Mouse (Mus musculus): ENCODE measurements around the gene BC030870.

BC030870 gene

DNA sequence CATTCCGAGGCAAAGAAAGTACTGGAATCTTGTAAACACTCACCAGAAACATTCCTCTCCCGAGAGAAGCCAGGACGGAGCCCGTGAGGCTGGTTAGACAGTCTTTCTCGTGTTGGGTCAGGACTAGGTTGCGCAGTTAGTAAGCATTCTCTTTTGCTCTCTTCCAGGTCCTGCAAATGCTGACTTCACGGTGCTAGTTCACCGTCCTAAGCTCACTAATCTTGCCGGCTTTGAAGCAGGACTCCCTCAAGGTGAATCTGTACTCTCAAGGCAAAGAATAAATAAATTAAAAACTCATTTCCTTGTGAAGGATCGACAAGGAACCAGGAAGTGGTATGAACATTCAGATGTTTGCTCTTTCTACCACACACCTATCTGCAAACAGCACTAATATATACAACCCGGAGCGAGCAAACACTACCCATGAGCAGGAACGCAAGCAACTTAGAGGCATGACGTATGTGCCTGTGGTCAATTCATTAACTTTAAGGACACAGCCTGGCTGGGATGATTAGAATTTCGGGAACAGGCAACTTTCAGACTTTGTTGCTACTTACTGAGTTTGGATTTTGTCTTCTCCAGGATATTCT, at the start of gene BC030870:
BC030870 (minus strand) TSS at position 365 of the 590 bp plus-strand sequence.
- DNase-seq: no peak

DNA sequence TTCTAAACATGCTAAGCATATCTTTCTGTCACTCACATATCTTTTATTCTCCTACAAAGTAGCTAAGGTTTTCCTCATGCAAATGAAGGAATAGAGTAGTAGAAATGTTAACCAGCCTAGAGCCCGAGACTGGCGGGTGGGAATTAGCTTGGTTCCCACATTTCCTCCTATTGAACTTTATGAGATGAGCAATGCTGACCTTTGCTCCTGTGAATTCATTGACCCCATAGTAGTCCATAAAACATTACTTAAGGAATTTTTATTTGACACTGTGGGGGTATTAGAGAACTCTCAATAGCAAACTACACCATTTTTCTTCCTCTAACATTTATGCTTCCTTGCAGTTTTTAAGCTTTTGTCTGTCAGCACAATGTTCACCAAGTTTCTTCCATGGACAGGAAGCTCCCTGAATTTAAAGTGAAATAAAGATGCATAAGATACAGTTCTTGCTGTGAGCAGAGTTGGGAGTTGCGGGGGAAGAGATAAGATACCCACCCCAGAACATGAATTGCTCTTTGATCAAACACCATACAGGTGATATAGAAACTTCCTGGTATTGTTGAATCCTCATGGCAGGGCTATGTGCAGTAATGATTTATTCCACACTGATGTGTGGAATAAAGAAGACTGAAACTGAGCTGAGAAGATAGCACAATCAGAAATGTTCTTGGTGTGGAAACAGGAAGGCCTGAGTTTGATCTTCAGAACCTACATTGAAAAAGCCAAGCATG, 45.5 kb upstream of the BC030870 start:
- DNase-seq: no peak

DNA sequence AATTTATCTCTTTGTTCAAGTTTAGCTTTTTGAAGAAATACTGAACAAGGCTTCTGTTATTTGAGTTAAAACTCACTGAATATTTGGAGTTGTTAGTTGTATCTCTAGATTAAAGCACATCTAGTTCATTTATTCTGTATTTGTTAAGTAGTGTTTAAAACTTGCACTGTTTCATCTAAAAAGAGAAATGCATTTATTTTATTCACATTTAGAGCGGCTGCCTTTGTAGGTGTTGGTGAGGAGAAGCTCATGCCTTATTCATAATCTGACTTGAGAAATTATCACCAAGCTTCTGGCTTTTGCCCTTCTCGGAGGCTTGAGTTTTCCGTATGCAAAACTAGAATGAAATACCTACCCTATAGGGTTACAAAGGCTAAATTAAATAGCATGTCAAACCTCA, 39.8 kb upstream of the BC030870 start:
- DNase-seq: no peak

DNA sequence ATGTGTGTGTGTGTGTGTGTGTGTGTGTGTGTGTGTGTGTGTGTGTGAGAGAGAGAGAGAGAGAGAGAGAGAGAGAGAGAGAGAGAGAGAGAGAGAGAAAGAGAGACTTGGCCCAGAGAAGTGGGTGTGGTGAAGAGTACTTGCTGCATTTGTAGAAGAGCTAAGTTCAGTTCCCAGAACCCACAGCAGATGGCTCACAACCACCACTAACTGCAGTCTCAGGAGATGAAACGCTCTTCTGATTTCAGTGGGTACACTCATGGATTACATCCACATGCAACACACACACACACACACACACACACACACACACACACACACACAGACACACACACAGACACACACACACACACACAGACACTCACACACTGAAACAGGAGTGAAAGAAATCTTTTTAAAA, 31.3 kb upstream of the BC030870 start:
- peak; percentile 57 for DNase-seq

DNA sequence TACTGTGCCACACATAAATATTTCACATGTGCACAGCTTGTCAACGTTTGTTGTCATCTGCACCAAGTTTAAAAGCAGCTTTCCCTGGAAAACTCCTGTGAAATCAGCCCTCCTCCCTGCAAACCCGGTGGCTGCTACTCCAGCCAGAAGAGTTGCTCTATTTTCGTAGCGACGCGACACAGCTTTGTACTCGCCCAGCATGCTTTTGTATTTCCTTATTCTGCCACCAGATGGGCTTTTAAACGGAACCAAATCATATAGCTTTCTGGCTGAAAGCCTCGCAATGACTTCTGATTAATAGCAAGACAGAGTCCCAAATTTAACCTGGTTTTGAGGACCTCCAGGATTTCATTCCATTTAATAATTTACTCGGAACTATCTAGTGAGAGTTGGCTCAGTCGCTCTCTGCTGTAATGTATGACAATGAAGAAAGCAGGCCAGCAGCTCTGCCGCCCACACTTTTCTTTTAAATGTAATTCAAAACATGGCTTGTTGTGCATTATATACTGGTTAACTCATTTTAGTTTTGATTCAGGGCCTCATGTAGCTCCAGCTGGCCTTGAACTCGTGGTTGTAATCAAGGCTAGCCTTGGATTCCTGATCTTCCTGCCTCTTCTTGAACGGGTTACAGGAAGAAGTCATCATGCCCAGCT, 29.9 kb upstream of the BC030870 start:
- peak; percentile 26 for DNase-seq

DNA sequence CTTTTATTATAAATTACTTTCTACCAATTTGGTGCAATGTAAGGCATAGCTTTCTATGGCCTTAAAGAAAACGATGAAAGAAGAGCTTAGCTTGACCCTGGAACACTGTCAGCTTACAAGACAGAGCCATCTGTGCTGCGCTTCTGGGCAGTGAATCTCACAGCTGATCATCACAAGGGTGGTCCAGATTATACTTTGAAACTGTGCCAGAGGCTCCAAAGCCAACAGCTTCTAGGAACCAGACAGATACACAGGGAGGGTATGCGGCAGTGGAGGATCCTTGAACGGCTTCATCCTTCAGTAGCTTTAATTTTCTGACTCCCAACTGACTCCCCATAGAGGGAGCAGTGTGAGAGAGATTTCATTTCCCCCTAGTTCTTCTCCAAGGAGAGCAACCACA, 28.5 kb upstream of the BC030870 start:
- DNase-seq: no peak

DNA sequence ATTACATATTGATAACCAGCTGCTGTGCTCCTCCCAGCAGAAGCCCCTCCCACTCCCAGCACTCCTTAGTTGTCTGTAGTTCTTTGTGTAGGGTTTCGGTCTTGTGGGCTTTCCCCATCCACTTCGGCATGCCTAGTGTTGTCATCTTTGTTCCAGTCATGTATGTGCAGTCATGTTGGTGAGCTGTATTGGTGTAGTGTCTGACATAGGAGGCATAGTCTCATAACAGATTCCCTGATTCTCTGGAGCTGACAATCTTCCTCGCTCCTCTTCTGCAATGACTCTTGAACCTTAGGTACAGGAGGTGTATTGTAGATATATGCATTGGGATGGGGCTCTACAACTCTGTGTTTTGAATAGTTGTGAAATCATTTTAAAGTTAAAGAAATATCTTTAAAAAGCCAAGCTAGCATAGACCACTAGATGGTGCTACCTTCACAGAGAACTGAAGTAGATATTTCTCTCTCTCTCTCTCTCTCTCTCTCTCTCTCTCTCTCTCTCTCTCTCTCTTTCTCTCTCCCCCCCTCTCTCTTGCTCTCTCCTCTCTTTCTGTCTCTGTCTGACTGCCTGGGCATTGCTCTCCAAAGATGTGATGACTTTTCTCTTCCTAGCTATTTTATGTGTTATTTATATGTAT, 9.6 kb upstream of the BC030870 start:
- no peak for DNase-seq

DNA sequence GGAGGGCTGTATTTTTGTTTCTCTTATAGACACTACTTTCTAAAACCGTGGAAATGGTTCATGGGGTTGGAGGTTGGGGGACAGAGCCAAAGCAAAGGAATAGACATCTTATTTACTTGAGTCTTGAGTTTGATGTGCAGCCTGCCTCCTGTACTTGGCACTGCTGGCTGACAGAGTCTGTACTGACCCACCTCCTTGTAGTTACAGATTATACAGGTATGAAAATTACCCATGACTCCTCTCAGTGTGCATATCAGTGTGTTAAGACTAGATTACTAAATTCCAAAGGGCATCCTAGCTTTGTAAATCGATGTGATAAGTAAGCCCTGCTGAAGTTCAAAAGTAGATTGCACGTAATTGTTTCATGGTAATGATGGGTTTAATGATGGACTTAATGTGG, 2.9 kb downstream of the BC030870 start:
- no peak for DNase-seq

DNA sequence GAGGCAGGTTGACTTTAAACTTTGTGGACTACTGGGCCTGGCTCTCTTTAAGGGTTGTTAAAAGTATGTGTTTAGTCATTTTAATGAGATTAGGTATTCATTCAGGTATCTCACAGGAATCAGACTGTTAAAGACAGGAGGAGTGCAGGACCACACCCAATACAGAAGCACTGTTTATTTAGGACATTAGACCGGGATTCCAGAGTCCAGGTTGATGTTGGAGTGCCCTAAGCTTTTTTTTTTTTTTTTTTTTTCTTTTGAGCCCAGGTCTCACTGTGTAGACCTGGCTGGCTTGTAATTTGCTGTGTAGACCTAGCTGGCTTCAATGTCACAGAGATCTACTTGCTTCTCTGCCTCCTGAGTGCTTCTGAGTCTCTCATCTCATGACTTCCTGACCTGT, 3.3 kb downstream of the BC030870 start:
- no peak for DNase-seq

DNA sequence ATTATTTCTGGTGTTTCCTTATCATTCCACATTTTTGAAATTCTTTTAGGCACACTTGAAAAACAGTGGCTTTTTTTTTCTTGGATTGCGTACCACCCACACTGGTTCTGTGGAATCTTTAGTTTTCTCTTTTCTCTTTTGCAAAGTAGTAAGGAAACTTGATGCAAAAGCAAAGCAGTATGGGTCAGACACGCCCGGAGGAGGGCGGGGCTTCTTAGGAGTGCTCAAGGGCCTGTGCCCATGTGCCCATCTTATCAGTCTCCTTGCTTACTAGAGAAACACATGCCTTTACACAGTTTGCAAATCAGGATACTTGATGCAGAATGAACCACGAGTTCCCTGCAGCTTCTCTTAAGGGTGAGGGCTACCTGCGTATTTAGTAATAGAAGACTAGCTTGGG, 17.3 kb downstream of the BC030870 start:
- DNase-seq: no peak

DNA sequence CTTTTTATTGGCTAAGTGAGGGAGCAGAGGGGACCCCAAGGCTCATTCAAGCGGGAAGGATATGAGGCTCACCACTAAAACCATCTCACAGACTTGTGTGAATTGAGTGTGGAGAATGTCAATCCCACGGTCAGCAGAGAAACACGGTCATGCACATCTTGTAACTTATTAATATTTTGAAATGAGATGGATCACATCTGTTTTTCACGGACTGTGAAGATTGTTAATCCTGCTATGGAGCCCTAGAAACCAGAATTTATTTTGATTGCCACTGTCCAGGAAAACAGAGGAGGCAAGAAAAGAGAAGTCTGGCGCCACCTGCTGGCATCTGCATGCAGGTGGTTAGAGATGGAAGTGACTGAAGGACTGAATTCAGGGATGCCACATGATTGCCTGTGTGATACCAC, 19.1 kb downstream of the BC030870 start:
- DNase-seq: peak; percentile 56

DNA sequence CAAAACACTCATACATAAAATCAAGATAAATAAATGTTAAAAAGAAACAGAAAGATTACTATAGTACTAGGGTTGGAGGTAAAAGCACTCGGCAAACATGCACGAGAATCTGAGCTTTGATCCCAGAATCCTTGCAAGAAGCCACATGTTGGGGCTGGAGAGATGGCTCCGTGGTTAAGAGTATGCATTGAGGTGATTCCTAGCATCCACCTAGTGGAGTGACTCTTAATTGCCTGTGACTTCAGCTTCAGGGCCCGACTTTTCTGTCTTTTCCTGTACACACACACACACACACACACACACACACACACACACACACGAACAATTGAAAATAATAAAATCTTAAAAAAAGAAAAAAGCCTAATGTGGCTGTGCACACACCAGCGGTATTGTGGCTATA, 20.4 kb downstream of the BC030870 start:
- DNase-seq: no peak

DNA sequence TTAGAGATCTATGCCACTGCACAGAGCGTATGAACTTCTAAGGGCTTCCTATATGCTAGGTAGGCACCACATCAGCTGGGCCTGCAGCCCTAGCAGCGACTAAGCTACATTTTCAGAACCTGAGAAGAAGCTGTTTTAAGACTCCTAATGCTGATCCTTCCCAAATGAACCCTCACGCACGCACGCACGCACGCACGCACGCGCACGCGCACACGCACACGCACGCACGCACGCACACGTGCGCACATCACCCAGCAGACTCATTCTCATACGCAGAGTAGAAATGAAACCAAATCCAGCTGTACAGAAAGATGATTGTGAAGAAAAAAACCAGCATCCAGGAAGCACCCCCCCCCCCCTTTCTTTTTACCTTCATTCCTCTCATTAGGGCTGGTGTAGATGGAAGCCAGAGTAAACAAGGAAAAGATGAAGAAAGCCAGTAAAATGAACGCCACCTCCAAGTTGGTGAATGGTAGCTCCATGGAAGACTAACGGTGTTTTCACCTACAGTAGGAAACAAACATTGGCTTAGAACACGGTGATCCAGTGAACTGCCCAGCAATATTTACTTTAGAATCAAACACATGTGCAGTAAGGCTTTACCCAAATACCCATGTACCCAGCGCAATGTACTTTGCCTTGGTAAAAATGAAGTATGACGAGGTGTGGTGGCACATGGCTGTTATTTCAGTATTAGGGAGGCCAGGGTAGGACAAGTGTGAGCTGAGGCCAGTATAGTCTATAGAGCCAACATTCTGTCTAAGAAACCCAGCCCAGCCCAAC, 21.2 kb downstream of the BC030870 start:
- DNase-seq: no peak

DNA sequence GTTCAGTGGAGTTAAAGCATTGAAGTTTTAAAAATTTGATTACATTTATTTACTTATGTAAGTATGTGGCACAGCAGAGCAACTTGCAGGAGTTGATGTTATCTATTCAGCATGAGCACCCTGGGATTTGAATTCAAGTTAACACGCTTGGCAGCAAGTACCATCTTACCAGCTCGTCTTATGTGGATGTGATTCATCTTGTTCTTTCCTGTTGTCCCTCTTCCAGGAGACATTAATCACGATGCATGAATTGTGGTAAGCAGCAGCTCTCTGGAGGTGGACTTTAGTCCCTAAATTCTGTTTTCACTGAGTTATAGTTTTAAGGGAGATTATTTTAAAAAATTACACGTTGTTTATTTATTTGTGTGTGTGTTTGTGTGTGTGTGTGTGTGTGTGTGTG, 25.3 kb downstream of the BC030870 start:
- peak; percentile 6 for DNase-seq

DNA sequence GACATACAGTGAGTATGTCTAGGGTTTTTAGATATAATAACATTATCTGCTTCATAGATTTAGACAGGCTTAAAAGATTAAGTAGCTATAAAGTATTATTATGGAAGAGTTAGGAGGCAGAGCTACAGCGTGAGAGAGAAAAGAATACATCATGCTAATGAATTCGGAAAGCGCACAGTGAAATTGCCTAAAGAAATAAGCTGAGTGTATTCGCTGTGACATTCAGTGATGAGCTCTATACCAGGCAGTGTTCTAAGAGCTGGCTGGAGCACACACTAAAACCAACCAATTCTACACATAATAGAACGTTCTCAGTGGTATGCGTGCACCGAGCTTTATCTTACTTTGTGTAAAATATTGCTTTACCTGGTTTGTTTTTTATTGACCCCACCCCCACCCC, 25.7 kb downstream of the BC030870 start:
- DNase-seq: no peak

DNA sequence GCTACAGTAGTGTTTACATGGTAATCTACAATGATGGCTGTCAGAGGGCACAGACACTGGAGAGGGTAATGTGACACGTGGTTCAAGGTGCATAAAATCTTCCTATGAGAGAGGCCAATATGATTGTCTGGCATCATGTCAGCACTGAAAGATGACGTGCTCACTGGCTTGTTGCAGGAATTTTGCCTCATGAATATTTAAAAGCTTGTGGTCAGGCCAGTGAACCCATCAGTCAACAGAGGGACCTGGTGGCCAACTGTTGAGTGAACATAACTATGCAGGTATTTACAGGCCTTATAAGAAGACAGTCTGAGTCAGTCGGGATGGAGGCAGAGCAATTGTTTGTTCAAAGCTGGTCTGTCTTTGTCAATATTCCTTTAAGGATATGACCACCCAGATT, 29.6 kb downstream of the BC030870 start:
- DNase-seq: no peak

DNA sequence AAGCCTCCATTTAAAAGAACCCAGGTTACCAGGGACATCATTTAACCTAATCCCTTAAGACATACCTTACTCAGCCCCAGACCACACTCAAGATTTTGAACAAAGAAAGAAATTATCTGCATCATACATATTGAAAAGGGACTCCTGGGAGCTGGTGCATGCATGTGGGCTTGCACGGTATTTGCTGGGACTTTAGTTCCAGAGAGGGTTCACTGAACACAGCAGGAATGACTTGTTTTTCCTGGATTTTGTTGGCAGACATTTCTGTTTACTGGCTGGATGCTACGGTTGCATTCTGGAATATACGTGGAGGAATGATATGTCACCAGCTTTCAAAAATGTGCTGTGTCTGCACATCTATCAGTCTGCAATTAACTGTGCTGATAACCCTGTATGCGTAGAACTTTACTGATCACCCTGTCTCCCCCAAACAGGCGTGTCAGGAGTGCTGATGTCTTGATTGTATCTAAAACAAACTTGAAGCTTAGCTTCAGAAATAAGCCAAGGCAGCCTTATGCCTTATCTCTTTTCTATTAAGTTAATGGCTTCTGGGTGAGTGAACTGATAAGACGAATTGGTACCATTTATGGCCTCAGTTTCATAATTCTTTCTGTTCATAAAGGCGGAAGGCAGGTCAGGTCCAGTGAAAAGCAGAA, 31.5 kb downstream of the BC030870 start:
- no peak for DNase-seq

DNA sequence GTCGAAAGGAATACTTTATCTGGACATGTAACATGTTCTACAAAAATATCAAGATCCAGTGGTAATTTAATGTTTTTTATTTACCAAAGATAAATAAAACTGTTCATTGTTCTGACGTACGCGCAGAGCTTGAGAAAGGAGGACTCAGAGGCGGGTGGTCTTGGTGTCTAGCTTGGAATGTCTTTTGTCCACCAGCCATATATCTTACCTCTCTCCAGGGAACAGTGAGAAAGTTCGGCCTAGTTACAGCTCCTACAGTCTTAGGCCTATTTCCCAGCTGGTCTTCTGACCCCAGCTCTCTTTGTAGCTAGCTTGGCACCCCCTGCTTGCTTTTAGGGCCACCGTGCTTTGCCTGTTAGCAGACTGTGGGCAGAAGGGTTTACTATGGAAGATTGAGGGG, 39.6 kb downstream of the BC030870 start:
- no peak for DNase-seq

DNA sequence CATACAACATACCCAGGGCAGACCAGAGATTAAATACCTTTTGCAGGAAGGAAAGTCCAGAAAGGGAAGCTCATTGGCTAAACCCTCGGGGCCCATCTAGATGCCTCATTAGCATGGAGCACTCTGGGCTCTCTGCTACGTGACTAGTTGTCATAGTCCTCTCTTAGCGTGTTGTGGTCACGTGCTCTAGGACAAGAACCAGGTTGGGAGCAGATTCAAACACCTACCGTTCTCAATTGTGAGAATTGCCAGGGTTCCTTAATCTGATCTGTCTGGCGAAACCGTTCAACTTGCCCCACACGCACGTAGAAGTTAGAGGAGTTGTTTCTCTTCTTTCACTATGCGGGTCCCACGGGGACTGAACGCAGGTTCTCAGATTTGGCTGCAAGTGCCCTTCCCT, 41.2 kb downstream of the BC030870 start:
- no peak for DNase-seq

DNA sequence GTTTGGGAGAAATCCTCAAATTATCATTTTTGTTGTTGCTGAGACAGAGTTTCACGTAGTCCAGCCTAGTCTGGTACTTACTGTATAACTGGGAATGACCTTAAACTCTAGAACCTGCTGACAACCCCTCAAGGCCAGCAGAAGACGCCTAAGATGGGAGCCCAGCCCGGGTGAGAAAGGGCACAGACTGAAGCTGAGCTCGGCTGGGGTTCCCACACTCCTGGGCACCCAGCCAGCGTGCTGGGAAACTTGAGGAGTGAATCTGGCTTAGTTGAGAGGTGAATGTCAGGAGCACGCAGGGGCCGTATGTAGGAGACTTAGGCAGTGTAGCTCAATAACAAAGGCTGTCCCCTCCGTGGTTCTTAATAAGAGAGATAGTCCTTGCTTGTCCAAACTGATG, 41.7 kb downstream of the BC030870 start:
- no peak for DNase-seq

DNA sequence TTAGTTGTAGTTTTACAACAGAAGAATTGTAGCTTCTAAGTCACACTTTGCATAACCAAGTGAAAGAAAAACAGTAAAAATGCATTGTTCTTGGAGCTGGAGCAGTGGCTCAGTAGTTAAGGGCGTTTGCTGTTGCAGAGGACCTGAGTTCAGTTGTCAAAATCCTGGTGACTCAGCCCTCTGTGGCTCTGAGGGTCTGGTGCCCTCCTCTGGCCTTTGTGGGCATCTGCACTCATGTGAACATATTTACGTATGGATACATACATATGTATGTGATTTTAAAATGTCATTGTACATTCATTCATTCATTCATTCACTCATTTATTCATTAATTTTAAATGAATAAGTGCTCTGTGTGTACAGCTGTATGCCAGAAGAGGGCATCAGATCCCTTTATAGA, 43.7 kb downstream of the BC030870 start:
- no peak for DNase-seq

DNA sequence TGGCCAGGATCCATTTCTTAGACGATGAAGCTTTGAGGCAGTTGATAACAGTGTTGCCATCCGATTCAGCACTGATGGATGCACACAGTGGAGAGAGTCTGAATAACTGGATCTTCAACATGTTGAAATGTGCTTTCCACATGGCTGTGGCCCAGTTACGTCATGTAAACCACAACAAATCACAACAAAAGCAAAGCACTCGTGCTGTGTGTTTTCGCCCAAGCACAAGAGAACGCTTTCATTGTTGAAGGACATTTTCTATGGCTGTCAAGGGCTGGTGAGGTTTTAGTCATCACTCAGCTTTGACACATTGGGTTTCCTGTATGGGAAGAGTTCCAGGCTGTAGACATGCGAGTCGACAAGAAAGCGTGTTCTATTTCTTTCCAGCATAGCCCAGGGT, 48.6 kb downstream of the BC030870 start:
- DNase-seq: no peak

DNA sequence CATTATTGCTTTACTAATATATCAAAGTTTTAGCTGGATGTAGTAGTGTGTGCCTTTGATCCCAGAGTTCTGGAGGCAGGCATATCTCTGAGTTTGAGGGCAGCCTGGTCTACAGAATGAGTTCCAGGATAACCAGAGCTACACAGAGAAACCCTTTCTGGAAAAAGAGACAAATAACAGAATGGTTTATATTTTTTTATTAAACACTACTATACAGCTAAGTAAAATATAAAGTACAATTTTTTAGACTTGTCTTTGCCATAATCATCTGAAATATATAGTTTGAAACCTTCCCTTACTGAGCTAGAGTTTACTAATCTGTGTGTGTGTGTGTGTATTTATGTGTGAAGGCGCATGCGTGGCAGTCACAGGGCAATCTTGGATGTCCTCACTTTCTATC, 54.6 kb downstream of the BC030870 start, which contains the start of gene Gm10663:
Gm10663 (plus strand) TSS at position 301 of the 400 bp plus-strand sequence.
- DNase-seq: no peak
